Mouse (Mus musculus) thymus, adult 2 months (tissue): ENCODE results near the gene St6gal1.

Source experiments
- CTCF ChIP-seq: fragments of 200-500 bp; IDR thresholded peaks from 2 replicates; pipeline ENCODE4 v1.5.1; 2012; ENCODE audit warnings: mild to moderate bottlenecking, control low read depth, low read length, moderate library complexity, borderline replicate concordance; ENCODE audit not compliant: control insufficient read depth, poor library complexity, insufficient read depth; ENCODE audit errors: extremely low read depth
- POLR2A ChIP-seq: fragments of 200-500 bp; IDR thresholded peaks from 2 replicates; pipeline ENCODE4 v1.6.1; 2012; ENCODE audit warnings: mild to moderate bottlenecking, low read length, control low read depth, moderate library complexity; ENCODE audit not compliant: control insufficient read depth, poor library complexity, insufficient read depth; ENCODE audit errors: extremely low read depth

DNA sequence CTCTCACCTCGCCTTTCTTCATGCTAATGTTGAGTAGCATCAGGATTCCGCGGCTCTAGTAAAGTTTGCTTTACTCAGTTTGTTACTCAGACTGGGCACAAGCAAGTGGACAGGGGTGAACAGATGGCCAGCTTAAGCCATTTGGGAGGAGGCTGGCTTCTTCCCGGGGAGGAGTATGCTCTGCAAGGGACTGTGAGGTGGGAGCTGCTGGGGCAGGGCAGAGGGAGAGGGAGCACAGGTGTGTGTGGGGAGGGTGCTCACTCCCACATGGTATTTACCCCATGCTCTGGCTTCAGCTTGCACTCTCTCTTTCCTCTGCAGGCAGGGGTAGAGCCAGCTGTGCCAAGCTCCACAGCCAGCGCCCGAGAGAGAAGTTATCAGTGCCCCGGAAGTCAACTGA lies 32.1 kb downstream of the St6gal1 start:
- TF ChIP-seq CTCF, result no peak
- TF ChIP-seq POLR2A, result no peak
